Mouse (Mus musculus) hindbrain, embryonic 14.5 days (tissue): Measurements from ENCODE around the gene Chst11. TPM values are rescaled to one million over a fixed set of nuclear protein-coding genes. Genes with fewer than 3 reads are reported as not detected.
"Not testable (repeated sequence)": the region's sequence is repeated elsewhere in the genome, so short reads cannot be mapped to it uniquely, and the experiment has no call there.

Source experiments
- ATAC-seq: fragments of 200-750 bp; cut with Nextera tagmentation; 2 replicates; pipeline ENCODE4 v1.8.0; 2017; ENCODE audit warnings: moderate number of reproducible peaks, mild to moderate bottlenecking, moderate TSS enrichment, moderate library complexity; ENCODE audit not compliant: low FRiP score
- DNase-seq: peaks from one replicate; pipeline ENCODE4 v3.0.0-alpha.2; 2015; ENCODE audit warnings: low spot score
- H3K27ac ChIP-seq: fragments of 300-500 bp; sonication (generic); 2 replicates; pipeline ENCODE4 v1.5.1; 2014; ENCODE audit warnings: mild to moderate bottlenecking, moderate library complexity
- H3K27me3 ChIP-seq: fragments of 300-500 bp; sonication (generic); 2 replicates; pipeline ENCODE4 v1.6.1; 2014; ENCODE audit warnings: mild to moderate bottlenecking, low read length, mixed read lengths; ENCODE audit not compliant: control insufficient read depth, insufficient read depth
- H3K36me3 ChIP-seq: fragments of 300-500 bp; sonication (generic); replicated peaks from 2 replicates; pipeline ENCODE4 v1.6.1; 2014; ENCODE audit not compliant: control insufficient read depth, insufficient read depth
- H3K4me1 ChIP-seq: fragments of 300-500 bp; sonication (generic); replicated peaks from 2 replicates; pipeline ENCODE4 v1.6.1; 2014; ENCODE audit warnings: antibody characterized with exemption, low read length, mixed read lengths; ENCODE audit not compliant: control insufficient read depth, insufficient read depth
- H3K4me2 ChIP-seq: fragments of 300-500 bp; sonication (generic); replicated peaks from 2 replicates; pipeline ENCODE4 v1.6.1; 2014; ENCODE audit warnings: mild to moderate bottlenecking, moderate library complexity
- H3K4me3 ChIP-seq: fragments of 300-500 bp; sonication (generic); replicated peaks from 2 replicates; pipeline ENCODE4 v1.5.1; 2014; ENCODE audit warnings: mild to moderate bottlenecking, low read length
- H3K9ac ChIP-seq: fragments of 300-500 bp; sonication (generic); 2 replicates; pipeline ENCODE4 v1.6.1; 2014
- H3K9me3 ChIP-seq: fragments of 300-500 bp; sonication (generic); 2 replicates; pipeline ENCODE4 v1.6.1; 2016; ENCODE audit warnings: low read length; ENCODE audit not compliant: control insufficient read depth
- WGBS: fragments of 180-500 bp; shearing (Covaris S2); extraction: QIAGEN DNeasy Blood & Tissue Kit; methylation state at CpG from one replicate; pipeline ENCODE4 v1.1.7; 2014; 5-methylcytosine and 5-hydroxymethylcytosine counted together
- polyA plus RNA-seq: library from polyadenylated mRNA; unstranded; fragments of >200 nt; fragmentation: Nextera tagmentation; extraction: Ambion mirVana; gene quantifications from 2 replicates; pipeline ENCODE4 v1.2.1, GENCODE M21; 2014

The Chst11 gene
- polyA plus RNA-seq, 1 experiment from 2014 or later: 5.4 TPM

DNA sequence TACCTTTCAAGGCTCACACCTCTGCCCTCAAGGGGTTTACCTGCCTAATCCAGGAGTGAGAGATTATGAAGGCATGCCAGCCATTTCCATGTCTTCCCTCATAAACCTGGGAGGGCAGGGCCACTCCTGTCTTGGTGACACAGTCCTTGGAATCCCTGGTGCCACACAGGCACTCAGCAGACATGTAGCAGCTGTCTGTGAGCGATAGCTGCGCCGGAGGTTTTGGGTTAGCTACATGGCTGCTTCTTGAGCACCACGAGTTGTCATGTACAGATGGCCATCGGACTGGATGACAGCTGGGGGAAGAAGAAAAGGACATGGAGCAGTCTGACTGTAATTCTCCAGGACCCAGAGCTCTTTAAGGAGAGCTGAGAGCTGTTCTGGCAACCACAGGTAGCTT, 129.3 kb downstream of the Chst11 start:
- peaks cover 13% of the 10 kb centered on the region for H3K4me1 ChIP-seq
- H3K4me3 ChIP-seq: no peak overlapping the region
- H3K9ac ChIP-seq: no peak overlapping the region
- no peaks in the 10 kb centered on the region for H3K9me3 ChIP-seq
- 73% methylated on average over 5 of the region's 5 CpGs for WGBS
- ATAC-seq (no peak), DNase-seq (no peak)
- H3K36me3 ChIP-seq: no peaks in the 10 kb centered on the region
- H3K27ac ChIP-seq: no peak overlapping the region
- no peak overlapping the region for H3K4me2 ChIP-seq
- H3K27me3 ChIP-seq: no peaks in the 10 kb centered on the region

- WGBS: 32% methylated on average over 11 of the region's 11 CpGs
- H3K27ac ChIP-seq: 0 out of 2 replicates have a peak overlapping the region, but pooled peaks have one; percentile 12
- ATAC-seq (no peak), DNase-seq (peak; percentile 61)
- H3K4me3 ChIP-seq: no peak overlapping the region
- H3K4me1 ChIP-seq: peaks cover 17% of the 10 kb centered on the region
- no peaks in the 10 kb centered on the region for H3K9me3 ChIP-seq
- H3K27me3 ChIP-seq: no peaks in the 10 kb centered on the region
- H3K9ac ChIP-seq: peak overlapping the region; percentile 20; the same call in 1 of the 2 replicates
- H3K36me3 ChIP-seq: no peaks in the 10 kb centered on the region
- no peak overlapping the region for H3K4me2 ChIP-seq
Observed at GRCm38 (mm10) chr10:83116889-83117288, 131.6 kb downstream of the Chst11 start.

- DNase-seq (no peak), ATAC-seq (no peak)
- H3K9ac ChIP-seq: no peak overlapping the region
- peaks cover 17% of the 10 kb centered on the region for H3K4me1 ChIP-seq
- H3K4me2 ChIP-seq: no peak overlapping the region
- no peaks in the 10 kb centered on the region for H3K36me3 ChIP-seq
- no peak overlapping the region for H3K27ac ChIP-seq
- H3K9me3 ChIP-seq: no peaks in the 10 kb centered on the region
- no peak overlapping the region for H3K4me3 ChIP-seq
- WGBS: 73% methylated on average over 6 of the region's 6 CpGs
- no peaks in the 10 kb centered on the region for H3K27me3 ChIP-seq
Observed at GRCm38 (mm10) chr10:83117851-83118250, 132.6 kb downstream of the Chst11 start.

DNA sequence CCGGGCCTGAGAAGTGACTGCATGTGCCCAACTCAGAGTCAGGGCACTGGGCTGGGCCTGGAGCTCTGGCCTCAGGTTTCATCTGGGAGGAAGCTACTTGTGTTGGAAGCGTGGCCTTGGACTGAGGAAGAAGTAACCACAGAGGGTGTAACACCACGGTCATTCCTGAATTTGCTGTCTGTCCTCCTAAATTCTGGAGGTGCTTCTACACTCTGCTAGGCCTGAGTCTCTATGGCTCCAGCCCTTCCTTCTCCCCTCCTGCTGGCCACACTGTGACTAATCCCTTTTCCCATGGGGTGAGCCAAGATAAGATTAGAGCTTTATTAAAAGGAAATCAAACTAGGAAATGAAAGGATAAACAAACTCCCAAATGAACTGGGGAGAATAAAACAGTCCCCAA, 133.3 kb downstream of the Chst11 start:
- no peaks in the 10 kb centered on the region for H3K9me3 ChIP-seq
- no peak for ATAC-seq
- DNase-seq: no peak
- 68% methylated on average over 3 of the region's 3 CpGs for WGBS
- no peak overlapping the region for H3K4me2 ChIP-seq
- peaks cover 17% of the 10 kb centered on the region for H3K4me1 ChIP-seq
- no peak overlapping the region for H3K9ac ChIP-seq
- H3K27me3 ChIP-seq: no peaks in the 10 kb centered on the region
- no peak overlapping the region for H3K27ac ChIP-seq
- no peak overlapping the region for H3K4me3 ChIP-seq
- no peaks in the 10 kb centered on the region for H3K36me3 ChIP-seq

DNA sequence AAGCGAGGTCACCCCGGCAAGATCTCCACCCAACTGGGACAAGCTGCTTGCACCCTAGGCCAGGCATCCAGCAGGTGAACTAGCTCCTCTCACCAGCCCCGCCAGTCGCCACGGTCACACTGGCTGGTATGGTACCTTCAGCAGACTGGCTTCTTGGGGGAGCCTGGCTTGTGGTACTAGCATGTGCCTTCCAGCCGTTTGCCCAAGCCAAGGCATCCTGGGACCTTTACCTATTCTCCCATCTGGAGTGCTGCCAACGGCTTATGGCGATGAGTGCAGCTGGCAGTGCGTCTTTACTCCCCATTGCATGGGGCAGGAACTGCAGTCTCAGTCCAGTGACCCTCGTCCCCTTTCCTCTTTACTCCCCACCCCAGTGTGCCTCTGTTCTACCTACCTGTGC, 133.7 kb downstream of the Chst11 start:
- Histone ChIP-seq H3K27me3 (no peaks in the 10 kb centered on the region), H3K4me1 (peaks cover 17% of the 10 kb centered on the region), H3K4me2 (no peak overlapping the region), H3K4me3 (no peak overlapping the region), H3K9me3 (no peaks in the 10 kb centered on the region), H3K9ac (no peak overlapping the region), H3K36me3 (no peaks in the 10 kb centered on the region), H3K27ac (no peak overlapping the region)
- no peak for ATAC-seq
- 65% methylated on average over 10 of the region's 10 CpGs for WGBS
- no peak for DNase-seq

GRCm38 (mm10) chr10:83119461-83119860, 134.2 kb downstream of the Chst11 start:
- H3K4me3 ChIP-seq, H3K9ac ChIP-seq, H3K9me3 ChIP-seq, H3K4me2 ChIP-seq, DNase-seq, H3K27ac ChIP-seq, H3K36me3 ChIP-seq, ATAC-seq, H3K27me3 ChIP-seq: not testable (repeated sequence)
- peaks cover 17% of the 10 kb centered on the region for H3K4me1 ChIP-seq
- 83% methylated on average over 8 of the region's 8 CpGs for WGBS

DNA sequence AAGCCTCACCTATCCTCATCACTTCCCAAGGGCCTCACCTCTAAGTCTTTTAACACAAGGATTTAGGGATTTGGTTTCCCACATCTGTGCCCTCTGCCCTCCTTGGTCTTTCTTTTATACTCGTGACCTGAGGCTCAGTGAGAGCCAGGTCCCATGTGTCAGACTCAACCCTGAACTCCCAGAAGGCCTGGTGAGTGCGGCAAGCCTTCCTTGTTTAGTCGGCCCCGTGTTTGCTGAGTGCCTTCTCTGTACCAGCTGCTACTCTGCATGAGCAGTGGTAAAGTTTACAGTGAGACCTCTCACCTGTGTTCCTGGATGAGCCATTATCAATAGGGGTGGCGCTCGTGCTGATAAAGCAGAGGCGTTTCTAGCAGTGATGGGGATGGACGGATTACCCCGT, 134.6 kb downstream of the Chst11 start:
- H3K9ac ChIP-seq: no peak overlapping the region
- H3K4me1 ChIP-seq: peaks cover 17% of the 10 kb centered on the region
- DNase-seq (no peak), ATAC-seq (no peak)
- H3K9me3 ChIP-seq: no peaks in the 10 kb centered on the region
- no peak overlapping the region for H3K4me3 ChIP-seq
- H3K36me3 ChIP-seq: no peaks in the 10 kb centered on the region
- WGBS: 79% methylated on average over 9 of the region's 9 CpGs
- H3K27ac ChIP-seq: no peak overlapping the region
- H3K27me3 ChIP-seq: no peaks in the 10 kb centered on the region
- no peak overlapping the region for H3K4me2 ChIP-seq

- ATAC-seq: no peak
- 82% methylated on average over 4 of the region's 4 CpGs for WGBS
- H3K4me2 ChIP-seq: no peak overlapping the region
Observed at GRCm38 (mm10) chr10:83120938-83121337, 135.6 kb downstream of the Chst11 start.

DNA sequence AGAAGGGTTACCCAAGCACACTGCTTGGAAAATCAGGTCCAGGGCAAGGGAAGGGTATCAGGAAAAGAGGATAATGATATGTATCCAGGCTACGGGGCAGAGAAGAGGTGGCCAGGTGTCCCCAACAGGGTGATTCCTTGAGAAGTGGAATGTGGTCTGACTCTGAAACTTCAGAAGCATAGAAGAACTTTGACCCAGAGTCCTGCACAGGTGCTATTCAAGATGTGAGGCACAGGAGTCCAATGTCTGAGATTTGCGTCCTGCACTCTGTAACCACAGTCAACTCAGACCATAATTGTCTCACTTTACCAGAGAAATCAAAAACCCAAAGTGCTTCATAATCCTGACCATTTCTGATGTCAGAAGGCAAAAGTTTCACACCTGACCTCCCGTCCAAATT, 139.3 kb downstream of the Chst11 start:
- no peak overlapping the region for H3K4me3 ChIP-seq
- H3K9me3 ChIP-seq: no peaks in the 10 kb centered on the region
- WGBS: 93% methylated on average over 3 of the region's 3 CpGs
- ATAC-seq (no peak), DNase-seq (no peak)
- H3K36me3 ChIP-seq: no peaks in the 10 kb centered on the region
- peaks cover 8% of the 10 kb centered on the region for H3K4me1 ChIP-seq
- no peaks in the 10 kb centered on the region for H3K27me3 ChIP-seq
- no peak overlapping the region for H3K9ac ChIP-seq
- no peak overlapping the region for H3K4me2 ChIP-seq
- H3K27ac ChIP-seq: no peak overlapping the region

More at GRCm38 (mm10) chr10:83120938-83121337, 135.6 kb downstream of the Chst11 start:
- no peak overlapping the region for H3K27ac ChIP-seq
- DNase-seq: no peak
- no peak overlapping the region for H3K4me3 ChIP-seq
- H3K36me3 ChIP-seq: no peaks in the 10 kb centered on the region
- no peaks in the 10 kb centered on the region for H3K27me3 ChIP-seq
- peaks cover 17% of the 10 kb centered on the region for H3K4me1 ChIP-seq
- no peak overlapping the region for H3K9ac ChIP-seq
- H3K9me3 ChIP-seq: no peaks in the 10 kb centered on the region

- Histone ChIP-seq H3K4me2 (no peak overlapping the region), H3K4me1 (peaks cover 16% of the 10 kb centered on the region), H3K9me3 (no peaks in the 10 kb centered on the region), H3K27ac (0 out of 2 replicates have a peak overlapping the region, but pooled peaks have one; percentile 9), H3K4me3 (no peak overlapping the region), H3K9ac (no peak overlapping the region), H3K36me3 (no peaks in the 10 kb centered on the region), H3K27me3 (no peaks in the 10 kb centered on the region)
- no peak for DNase-seq
- ATAC-seq: no peak
- WGBS: 44% methylated on average over 9 of the region's 9 CpGs
Observed at GRCm38 (mm10) chr10:83126447-83126846, 141.1 kb downstream of the Chst11 start.
